Mouse (Mus musculus): ENCODE measurements around the gene Frem1.
A peak's percentile ranks its signal among the peaks of the same experiment; 100 is the strongest.

Frem1 gene

GRCm38 (mm10) chr4:83030097-83030496 is 22.0 kb downstream of the Frem1 start:
- no peak for DNase-seq (ENCODE audit: low read depth, low spot score)

GRCm38 (mm10) chr4:83020759-83021555 is 31.2 kb downstream of the Frem1 start:
- no peak for DNase-seq (ENCODE audit: low read depth, low spot score)

GRCm38 (mm10) chr4:83018111-83019105 is 33.7 kb downstream of the Frem1 start:
- DNase-seq (ENCODE audit: low read depth, low spot score), result no peak

- DNase-seq (ENCODE audit: low read depth, low spot score), result no peak
These were observed 37.6 kb downstream of the Frem1 start for GRCm38 (mm10) chr4:83014538-83014937.

- DNase-seq (ENCODE audit: low read depth, low spot score), result peak; percentile 34
These were observed 48.1 kb downstream of the Frem1 start for GRCm38 (mm10) chr4:83004086-83004485.

GRCm38 (mm10) chr4:82992042-82992441 is 60.1 kb downstream of the Frem1 start:
- DNase-seq (ENCODE audit: low read depth, low spot score), result no peak

GRCm38 (mm10) chr4:82990973-82991695 is 61.0 kb downstream of the Frem1 start:
- no peak for DNase-seq (ENCODE audit: low read depth, low spot score)

- no peak for DNase-seq (ENCODE audit: low read depth, low spot score)
These were observed 79.8 kb downstream of the Frem1 start for GRCm38 (mm10) chr4:82972381-82972780.

GRCm38 (mm10) chr4:82970901-82971648 is 81.1 kb downstream of the Frem1 start:
- DNase-seq (ENCODE audit: low read depth, low spot score), result no peak

- DNase-seq (ENCODE audit: low read depth, low spot score), result no peak
These were observed 91.1 kb downstream of the Frem1 start for GRCm38 (mm10) chr4:82961024-82961423.

- DNase-seq (ENCODE audit: low read depth, low spot score), result no peak
These were observed 94.2 kb downstream of the Frem1 start for GRCm38 (mm10) chr4:82957827-82958538.

- DNase-seq (ENCODE audit: low read depth, low spot score), result peak; percentile 20
These were observed 98.1 kb downstream of the Frem1 start for GRCm38 (mm10) chr4:82953992-82954391.

- DNase-seq (ENCODE audit: low read depth, low spot score), result no peak
These were observed 102.6 kb downstream of the Frem1 start for GRCm38 (mm10) chr4:82949511-82949910.

GRCm38 (mm10) chr4:82946721-82947120 is 105.4 kb downstream of the Frem1 start:
- DNase-seq (ENCODE audit: low read depth, low spot score), result no peak

GRCm38 (mm10) chr4:82946276-82946612 is 105.9 kb downstream of the Frem1 start:
- no peak for DNase-seq (ENCODE audit: low read depth, low spot score)

GRCm38 (mm10) chr4:82945572-82946275 is 106.4 kb downstream of the Frem1 start:
- no peak for DNase-seq (ENCODE audit: low read depth, low spot score)

- no peak for DNase-seq (ENCODE audit: low read depth, low spot score)
These were observed 111.5 kb downstream of the Frem1 start for GRCm38 (mm10) chr4:82940680-82941079.

- no peak for DNase-seq (ENCODE audit: low read depth, low spot score)
These were observed 111.9 kb downstream of the Frem1 start for GRCm38 (mm10) chr4:82940248-82940647.

- DNase-seq (ENCODE audit: low read depth, low spot score), result peak; percentile 34
These were observed 117.8 kb downstream of the Frem1 start for GRCm38 (mm10) chr4:82934308-82934707.

- DNase-seq (ENCODE audit: low read depth, low spot score), result peak; percentile 71
These were observed 118.4 kb downstream of the Frem1 start for GRCm38 (mm10) chr4:82933698-82934210.

Measured in ZHBTc4 (cell line).